Mouse (Mus musculus) layer of hippocampus, adult 9-10 months (tissue): ENCODE data around the gene Tacc3.
A peak's percentile ranks its signal among the peaks of the same experiment; 100 is the strongest.

Experiments used
- DNase-seq: peaks from one replicate; pipeline ENCODE4 v3.0.0; 2022; ENCODE audit warnings: low spot score

The Tacc3 gene

DNA sequence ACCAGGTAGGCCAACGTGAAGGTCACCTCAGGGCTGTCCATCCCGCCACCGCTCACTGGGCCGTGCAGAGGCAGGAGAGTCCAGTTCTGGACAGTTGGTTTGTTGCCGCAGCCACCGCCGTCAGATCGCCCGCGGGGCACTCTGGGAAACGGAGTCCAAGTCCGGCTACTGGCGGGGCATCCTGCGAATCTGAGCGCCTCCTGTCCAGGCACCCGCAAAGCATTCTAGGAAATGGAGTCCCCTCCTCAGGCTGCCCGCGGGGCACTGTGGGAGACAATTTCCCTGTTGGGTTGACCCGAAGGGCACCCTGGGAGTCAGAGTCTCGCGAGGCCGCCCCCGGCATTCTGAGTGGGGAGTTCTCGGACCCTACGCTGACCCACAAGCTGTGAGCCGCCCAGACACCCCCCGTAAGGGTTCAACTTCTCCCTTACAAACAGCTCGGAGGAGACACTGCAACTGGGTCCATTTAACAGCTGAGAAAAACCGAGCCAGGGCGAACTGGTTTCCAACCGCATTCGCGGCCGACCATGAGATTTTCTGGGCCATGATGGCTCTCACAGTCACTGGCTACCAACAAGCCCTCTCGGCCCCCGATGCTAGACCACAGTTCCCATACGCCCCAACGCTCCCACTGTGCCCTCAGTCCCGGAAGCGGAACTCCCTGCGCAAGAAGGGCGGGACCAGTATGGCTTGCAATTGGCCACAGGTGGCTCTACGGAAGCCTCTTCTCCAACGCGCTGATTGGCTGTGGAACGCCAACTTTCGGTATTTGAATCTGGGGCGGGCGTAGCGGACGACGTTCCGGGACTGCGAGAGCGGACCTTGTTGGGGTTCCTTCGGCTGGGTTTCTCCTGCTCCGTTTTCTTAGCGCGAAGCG, at the start of gene Tacc3, which contains the start of gene Tmem129:
TSS of gene Tacc3 (plus strand) at position 342 of the 877 bp plus-strand sequence.
TSS of gene Tmem129 (minus strand) at position 630 of the 877 bp plus-strand sequence.
- DNase-seq = peak; percentile 96

DNA sequence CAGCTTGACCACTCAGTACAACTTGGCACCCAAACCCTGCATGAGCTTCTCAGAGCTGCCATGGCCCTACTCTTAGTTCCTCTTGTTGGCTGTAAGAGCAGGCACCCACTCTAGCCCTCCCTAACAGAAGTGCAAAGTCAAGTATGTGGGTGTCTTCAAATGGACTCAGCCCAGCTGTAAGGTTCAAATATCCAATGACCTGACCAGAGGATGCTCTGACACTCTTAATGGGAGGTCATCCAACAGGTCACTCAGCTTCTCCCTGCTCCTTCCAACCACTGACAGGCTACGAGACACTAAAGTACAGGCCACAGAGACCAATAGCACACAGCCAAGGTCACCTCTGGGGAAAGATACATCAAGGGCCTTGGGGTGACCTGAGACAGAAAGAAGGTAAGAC, 48.7 kb upstream of the Tacc3 start:
- no peak for DNase-seq

DNA sequence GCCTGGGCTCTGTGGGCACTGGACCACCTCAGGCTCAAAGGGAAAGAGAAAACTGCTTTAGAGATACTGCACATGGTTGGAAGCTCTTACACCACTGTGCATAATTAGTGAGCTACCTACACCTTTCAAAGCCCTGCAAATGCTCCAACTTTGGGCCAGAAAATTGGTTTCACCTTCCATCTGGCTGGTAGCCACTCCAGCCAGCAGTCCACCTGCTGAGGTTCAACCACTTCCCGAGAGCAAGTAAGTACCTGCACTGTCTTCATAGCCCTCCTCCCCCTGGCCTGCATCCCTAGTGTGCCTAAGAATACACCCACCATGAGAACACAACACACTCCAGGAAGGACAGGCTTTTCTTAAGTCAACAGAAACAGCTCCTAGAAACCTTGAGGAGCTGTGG, 46.1 kb upstream of the Tacc3 start:
- no peak for DNase-seq

DNA sequence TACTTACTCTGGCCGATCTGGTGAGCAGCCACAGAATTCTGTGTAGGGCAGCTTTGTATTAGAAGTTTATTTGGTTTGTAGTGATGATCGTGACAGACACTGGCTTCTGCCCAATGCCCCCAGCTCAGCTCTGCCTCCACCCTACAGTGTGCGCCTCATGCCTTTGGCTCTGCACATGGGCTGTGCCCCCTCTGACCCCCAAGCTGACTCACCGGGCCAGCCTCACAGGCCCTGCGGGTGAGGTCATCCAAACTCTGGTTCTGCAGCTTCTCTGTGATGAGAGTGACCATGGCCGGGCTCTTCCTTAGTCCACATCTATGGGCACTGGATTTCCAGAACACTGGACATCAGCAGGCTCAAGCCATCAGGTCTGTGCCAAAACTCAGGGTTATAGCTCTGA, 43.5 kb upstream of the Tacc3 start:
- DNase-seq = no peak

DNA sequence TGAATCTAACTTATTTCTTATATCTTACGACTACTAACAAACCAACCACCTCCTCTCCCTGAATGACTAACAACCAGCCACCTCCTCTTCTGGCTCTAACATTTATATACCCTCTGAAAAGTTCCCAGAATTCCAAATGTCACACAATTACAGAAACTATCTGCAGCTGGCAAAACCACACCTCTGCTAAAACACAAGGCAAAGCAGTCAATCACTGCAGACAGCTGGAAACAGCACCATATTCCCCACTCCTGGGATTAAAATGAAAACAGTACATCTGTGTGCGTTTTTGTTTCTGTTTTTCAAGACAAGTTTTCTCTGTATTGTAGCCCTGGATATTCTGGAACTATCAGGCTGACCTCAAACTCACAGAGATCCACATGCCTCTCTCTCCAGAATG, 35.3 kb upstream of the Tacc3 start:
- no peak for DNase-seq

DNA sequence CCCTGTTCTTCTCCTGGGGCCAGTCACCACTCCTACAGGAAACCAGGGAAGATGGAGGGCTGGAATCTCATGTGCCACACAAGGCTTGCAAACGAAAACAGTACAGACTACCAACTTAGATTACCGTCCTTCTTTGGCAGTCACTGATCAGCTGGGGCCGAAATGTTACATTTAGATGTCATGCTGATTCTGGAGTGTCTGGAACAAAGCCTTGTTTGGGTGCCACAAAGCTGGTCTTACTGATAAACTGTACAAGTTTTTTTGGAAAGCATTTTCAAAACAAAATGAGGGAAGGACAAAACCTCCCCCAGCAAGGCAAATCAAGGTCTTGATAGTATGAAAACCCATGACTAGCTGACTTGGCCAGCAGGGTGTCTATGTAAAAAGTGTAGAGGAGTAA, 34.2 kb upstream of the Tacc3 start:
- DNase-seq = no peak

DNA sequence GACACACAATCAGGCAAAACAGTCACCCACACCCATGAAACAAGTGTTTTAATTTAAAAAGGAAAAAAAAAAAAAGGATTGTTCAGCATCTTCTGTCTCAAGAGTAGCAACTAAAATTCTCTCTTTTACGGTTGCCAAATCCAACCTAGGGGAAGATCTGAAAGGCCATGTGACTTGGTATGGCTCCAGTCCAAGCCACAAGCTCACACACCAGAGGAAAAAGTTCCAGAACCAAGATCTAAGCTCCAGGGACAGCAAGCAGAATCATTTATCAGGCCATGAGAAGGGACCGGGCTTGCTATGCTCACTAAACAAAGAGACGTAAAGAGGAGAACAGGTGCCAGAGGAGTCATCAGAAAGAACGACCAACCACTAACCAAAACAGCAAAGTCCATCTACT, 30.0 kb upstream of the Tacc3 start:
- no peak for DNase-seq

DNA sequence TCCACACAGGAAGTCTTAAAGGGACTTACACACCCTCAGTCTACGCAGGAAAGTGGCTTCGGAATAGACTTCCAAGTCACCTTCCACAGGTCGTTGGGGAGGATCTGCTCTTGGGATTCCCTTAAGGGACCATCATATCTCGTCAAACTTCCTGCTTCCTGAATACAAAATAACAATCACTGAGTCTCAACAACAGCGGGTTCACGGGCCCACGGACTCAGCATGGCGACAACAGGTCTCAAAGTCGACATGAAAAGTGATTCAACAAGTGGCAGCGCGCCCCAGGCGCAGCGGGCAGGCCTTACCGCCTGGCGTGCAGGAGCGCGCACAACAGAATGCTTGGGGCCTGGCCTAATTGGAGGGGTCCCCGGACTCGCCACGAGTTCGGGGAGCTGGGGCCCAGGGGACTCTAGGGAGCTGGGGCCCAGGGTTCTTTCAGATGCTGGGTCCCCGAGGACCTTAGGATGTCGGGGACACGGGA, 29.1 kb upstream of the Tacc3 start:
- DNase-seq = peak; percentile 30

DNA sequence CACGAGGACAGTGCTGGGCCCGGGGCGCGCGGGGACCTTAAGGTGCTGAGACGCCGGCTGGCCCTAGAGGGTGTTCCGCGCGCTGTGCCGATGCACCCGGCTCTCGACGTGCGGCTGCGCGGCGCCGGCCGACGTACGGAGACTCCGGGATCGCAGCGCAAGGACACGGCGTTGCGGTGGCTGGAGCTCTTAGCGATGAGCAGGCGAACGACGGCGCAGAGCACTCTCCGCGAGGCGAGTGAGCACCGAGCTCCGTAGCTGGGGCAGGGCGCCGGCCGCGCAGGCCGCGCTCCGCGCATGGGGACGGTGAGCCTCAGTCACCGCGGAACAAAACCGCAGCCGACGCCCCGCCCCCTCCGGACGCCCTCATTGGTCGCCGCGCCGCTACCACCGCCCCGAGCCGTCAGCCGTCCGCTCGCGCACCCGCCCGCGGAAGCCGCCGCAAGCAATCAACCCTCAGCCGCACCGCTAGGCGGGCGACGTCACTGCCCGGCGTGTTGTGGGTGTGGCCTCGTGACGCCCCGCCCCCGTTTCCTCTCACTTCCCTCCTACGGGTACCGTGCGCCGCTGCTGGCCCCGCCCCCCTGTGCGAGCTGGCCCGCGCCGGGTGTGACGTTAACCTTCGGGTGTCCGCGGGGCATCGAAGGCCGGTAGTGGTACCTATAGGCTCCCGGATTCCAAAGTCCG, 28.5 kb upstream of the Tacc3 start, which contains the start of the genes Fam53a and Gm9903:
TSS of gene Fam53a (minus strand) at position 335 of the 687 bp plus-strand sequence.
TSS of gene Gm9903 (plus strand) at position 625 of the 687 bp plus-strand sequence.
- peak; percentile 99 for DNase-seq

DNA sequence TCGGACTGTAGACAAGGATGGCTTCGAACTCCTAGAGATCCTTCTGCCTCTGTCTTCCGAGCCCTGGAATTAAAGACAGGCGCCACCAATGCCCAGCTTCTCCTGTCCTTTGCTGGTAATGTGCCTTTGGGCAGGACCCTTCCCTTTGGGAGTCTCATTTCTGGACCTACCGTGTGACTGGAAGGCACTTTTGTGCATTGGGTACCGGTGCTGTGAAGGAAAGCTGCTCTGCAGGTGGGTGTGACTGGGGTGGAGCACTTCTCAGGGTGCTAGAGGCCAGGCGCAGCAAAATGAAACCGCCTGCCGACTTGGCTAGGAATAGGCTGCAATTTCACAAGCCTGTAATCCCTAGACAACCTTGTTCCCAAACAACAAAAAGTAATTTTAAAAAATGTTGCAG, 27.9 kb upstream of the Tacc3 start:
- DNase-seq = no peak

DNA sequence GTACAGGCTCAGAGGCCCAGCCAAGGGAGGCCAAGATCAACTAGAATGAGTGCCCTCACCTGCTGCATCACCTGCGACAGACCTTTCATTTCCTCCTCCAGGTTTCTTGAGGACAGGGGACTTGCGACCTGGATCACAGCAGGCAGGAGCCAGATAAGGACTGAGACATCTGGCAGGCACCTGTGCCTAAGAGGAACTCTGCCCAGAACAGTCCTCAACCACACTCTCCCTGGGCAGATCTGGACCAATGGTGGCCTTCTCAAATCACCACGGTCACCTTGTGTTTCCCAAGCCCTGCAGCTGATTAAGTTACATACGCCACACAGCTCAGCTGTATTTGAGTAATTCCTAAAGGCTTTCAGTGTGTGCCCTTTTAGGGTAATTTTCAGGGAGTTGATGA, 27.3 kb upstream of the Tacc3 start:
- DNase-seq = no peak

DNA sequence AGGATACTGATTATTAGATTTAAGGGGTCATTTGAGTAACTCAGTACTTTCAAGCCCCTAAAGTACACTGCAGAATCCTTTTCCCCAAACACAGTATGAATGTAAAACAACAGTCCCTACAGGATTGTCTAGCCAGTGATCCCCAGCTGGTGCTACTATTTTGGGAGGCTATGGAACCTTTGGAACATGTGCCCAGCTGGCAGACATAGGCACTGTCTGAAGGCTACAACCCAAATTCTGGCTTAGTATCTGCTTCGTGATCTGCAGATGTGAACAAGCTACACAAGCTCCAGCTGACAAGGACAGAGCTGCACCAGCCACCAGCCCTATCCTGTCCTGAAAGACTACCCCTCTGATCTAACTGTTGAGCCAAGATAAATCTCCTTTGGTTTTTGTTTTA, 25.4 kb upstream of the Tacc3 start:
- no peak for DNase-seq

DNA sequence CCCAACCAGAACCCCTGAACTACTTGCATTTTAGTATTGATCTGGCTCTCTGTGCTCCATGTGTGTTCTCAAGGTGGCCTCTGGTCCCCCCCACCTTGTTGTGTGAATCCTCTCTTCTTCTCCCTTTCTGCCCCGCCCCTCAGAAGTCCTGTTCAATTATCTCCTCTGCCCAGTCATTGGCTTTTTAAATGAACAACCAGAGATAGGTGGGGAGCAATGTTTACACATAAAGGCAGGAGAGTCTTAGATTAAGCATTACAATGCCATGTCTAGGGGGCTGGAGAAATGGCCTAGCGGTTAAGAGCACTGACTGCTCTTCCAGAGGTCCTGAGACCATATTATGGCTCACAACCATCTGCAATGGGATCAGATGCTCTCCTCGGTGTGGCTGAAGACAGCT, 22.6 kb upstream of the Tacc3 start:
- DNase-seq = no peak

DNA sequence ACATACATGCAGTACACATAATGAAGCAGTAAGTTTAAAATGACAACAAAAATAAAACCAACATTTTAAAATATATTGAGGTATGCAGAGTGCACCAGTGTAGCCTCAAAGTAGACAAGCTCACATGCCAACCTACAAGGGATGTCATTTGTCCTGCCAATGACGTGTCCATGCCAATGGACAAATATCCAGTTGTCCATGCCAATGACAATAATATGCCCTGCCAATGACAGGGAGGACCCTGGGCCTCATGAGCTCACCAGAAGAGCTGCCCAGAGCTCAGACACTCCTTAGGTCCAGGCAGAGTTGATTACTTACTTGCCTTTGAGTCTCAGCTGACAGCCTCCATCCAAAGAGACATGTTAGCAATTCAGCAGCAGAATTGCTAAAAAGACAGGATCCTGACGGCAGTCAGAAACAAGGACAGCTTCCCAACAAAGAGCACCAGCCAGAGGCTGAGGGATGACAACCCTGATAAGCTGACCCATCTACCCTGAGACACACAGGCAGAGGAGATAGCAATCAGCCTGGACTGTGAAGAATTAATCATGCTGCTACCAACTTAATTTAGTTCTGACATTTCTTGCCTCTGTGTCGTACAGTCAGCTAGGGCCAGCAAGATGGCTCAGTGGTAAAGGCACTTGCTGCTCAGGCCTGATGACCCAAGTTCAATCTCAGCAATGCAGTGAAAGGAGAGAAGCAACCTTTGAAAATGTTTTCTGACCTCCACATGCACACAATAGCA, 20.1 kb upstream of the Tacc3 start:
- DNase-seq = no peak

DNA sequence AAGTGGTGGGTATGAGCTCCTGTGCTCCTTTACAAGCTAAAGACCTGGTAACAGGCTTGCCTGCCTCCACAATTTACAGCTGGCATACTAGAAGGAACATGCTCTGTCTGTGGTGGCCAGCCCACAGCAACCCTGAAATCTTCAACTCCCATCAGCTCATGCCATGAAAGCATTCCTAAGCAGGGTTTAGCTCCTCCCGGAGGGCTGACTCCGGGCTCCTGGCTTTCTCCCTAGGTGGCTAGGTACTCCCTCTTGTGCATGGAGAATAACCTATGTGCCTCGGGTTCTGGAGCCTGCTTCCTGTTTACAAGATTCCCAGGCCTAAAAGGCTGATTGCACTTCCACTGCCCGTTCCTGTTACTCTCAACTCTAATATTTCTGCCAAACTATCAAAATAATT, 19.1 kb upstream of the Tacc3 start:
- no peak for DNase-seq

DNA sequence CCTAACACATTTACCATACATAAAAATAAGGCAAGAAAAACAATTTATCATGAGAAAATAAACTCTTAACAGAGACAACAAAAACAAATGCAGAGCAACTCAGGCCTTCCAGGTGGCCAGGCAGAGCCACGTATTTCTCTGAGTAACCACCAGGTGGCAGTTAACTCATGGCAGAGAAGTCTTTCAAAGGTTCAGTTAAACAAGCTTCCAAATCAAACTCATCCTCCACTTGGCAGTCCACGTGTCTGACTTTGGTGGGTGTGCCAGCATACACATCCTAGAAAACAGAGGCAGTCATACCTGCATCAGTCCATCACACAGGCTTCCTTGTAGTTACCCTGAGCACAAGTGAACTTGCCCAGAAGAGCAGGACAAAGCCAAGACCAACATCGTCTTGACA, 17.3 kb upstream of the Tacc3 start:
- peak; percentile 37 for DNase-seq

DNA sequence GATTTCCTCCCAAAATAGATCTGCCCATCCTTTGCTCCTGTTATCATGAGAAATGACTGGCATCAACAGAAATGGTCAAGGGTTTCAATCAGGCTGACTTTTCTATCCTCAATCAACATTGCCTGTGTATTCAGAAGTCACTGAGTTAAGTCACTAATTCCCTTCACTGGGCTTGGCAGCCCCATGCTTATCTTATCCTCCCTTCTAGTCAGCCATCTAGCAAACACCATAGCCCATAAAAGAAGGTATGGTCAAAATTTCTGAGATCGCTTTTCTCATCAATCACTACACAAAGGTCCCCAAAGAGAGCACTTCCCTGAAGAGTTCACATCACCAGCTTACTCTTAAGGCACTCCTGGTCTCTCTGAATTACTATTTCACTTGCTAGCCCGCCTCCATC, 6.9 kb upstream of the Tacc3 start:
- no peak for DNase-seq

DNA sequence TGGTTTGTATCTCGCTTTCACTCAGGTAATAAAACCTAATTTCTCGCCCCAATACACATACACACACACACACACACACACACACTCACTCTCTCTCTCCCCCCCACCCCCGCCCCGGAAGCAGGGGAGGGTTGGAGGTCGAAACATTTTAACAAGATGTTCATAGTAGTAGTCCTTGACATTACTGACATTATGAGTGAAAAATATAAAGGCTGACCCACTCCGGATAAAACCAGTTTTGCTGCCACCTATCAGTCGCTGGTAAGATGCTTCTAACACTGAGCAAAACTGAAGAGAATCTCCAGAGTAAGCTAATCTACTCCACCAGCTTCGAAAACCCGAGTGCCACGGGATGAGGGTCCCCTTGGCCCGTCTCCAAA, 6.4 kb upstream of the Tacc3 start:
- DNase-seq = no peak

DNA sequence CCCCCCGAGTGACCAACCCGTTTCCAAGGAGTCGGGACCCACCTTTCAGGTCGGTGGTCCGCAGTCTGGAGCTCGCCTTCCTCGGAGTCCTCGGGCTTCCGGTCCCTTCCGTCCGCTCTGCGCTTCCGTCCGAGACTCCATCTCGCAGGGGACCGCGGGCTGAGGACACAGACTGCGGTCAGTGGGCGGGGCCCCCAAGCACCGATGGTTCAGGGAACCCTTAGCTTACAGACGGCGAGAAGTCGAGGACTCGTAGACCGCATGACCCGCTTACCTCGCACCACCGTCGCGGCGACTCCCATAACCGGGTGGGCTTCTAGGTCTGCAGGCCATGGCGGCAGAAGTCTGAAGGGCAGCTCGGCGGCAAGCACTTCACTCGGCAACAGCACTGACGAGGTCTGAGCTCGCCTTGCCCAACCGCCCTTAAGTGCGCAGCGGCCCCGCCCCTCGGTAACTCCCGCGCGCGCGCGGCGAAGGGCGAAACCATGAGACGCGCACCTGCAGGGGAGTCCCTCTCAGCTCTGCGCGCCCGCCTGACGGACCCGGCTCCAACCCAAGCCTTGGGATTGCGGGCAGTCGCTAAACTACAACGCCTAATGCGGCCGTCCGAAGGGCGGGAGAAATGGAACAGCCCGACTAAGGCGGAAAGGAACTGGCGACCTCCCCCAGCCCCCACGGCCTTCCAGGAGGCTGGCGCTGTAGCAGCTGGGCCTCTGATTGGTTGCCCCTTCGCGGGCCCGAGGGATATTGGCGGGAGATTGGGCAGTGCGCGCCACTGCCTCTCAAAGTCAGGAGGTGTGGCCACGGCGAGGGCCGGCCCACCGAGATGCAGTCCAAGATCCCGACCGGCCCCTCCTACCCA, 5.8 kb upstream of the Tacc3 start, which contains the start of gene Slbp:
TSS of gene Slbp (minus strand) at position 654 of the 862 bp plus-strand sequence.
- DNase-seq = peak; percentile 91

DNA sequence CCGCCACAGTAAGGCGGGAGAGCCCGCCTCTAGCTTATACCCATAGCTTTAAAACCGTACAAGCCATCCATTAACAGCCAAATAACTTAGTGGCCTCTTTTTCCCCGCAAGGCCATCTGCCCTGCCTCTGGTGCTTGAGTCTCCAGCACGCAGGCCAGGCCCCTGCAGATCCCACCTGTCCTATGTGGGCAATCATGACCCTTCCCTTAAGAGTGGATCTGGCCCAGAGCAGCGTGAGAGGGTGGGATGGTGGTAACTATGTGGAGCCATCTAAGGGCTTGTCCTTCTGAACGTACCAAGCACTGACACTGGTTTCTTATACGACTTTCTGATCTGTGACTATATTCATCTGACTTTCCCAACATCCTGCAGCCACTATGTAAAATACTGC, 5.2 kb upstream of the Tacc3 start:
- no peak for DNase-seq

DNA sequence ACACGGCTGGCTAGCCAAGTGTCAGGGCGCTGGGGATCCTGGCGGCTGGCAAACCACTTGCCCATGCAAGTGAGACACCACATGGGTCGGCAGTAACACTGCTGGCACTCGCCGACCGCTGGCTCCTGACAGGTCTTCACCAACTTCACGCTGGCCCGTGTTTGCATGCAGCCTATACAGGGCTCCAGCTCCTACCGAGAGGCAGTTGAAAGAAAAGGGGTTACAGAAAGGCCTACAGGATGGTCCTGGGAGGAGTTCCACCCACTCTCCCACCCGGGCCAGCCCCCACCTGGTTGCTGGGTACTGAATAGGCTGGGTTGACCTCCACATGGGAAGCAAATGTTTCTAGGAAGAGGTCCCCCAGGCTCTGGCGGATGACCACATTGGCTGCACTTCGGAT, 3.5 kb upstream of the Tacc3 start:
- no peak for DNase-seq
